Mouse (Mus musculus) erythroid progenitor cell, adult 5-6 weeks (primary cell): ENCODE measurements around the gene Emilin1. TPM values are rescaled to one million over a fixed set of nuclear protein-coding genes. Genes with fewer than 3 reads are reported as not detected.

Source experiments
- ATAC-seq: replicated peaks from 2 replicates; pipeline ENCODE4 v1.8.0; 2016; ENCODE audit warnings: moderate number of reproducible peaks, mild to moderate bottlenecking, moderate TSS enrichment, inconsistent platforms; ENCODE audit not compliant: poor library complexity, low FRiP score, severe bottlenecking
- total RNA-seq, 2 experiments: library from RNA; stranded (forward) in 1 of 2; stranded (reverse) in 1 of 2; fragments of 150-400 nt in 1 of 2; fragments of 186-747, 209-891 nt in 1 of 2; gene quantifications; 2 replicates each; pipeline versions ENCODE4 v1.2.3 to v1.2.4; 2015 to 2017; ENCODE audit warnings: low replicate concordance in 2 of 2

Gene Emilin1
- total RNA-seq, 2 experiments from 2014 or later = 9.6 to 11.6 TPM

- ATAC-seq = no peak
Observed at GRCm38 (mm10) chr5:30890375-30890774, 22.8 kb upstream of the Emilin1 start.

GRCm38 (mm10) chr5:30901860-30902259 is 11.3 kb upstream of the Emilin1 start:
- ATAC-seq = no peak

- peak; percentile 90 for ATAC-seq
Observed at GRCm38 (mm10) chr5:30907413-30908059, 5.7 kb upstream of the Emilin1 start, which contains the start of gene Ost4. Gene Ost4, minus strand, starts transcription at chr5:30907788.

- no peak for ATAC-seq
Observed at GRCm38 (mm10) chr5:30908426-30909299, 4.5 kb upstream of the Emilin1 start.

DNA sequence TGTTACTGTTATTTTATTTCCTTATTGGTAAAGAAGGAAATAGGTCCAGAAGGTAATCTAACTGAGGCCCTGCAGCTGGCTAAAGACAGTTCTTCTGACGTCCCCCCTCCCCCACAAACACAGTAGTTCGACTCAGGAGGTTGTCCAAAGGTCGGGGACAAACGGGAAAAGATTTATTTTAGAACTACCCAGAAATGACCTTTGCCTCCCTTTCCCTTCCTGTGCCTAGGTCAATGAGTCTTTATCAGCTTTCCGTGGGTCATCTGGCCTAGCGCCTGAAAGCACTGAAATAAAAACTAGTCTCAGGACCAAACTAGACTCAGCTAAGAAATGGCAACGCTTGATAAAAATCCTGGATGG is 3.9 kb upstream of the Emilin1 start:
- no peak for ATAC-seq

DNA sequence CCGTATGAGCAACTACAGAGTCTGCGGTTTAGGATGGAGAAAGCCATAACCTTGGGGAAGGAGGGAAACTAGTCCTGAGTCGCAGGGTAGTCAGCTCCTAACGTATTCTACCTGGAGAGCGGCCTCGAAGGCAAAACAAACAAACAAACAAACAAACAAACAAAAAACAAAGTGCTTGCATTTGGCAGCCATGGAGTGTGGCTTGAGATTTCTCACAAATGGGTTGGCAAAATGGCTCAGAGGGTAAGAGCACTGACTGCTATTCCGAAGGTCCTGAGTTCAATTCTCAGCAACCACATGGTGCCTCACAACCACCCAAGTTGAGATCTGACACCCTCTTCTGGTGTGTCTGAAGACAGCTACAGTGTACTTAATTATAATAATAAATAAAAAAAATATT is 3.3 kb upstream of the Emilin1 start:
- no peak for ATAC-seq

GRCm38 (mm10) chr5:30910481-30910880 is 2.7 kb upstream of the Emilin1 start:
- ATAC-seq = no peak

GRCm38 (mm10) chr5:30912156-30912555 is 1.0 kb upstream of the Emilin1 start:
- no peak for ATAC-seq

DNA sequence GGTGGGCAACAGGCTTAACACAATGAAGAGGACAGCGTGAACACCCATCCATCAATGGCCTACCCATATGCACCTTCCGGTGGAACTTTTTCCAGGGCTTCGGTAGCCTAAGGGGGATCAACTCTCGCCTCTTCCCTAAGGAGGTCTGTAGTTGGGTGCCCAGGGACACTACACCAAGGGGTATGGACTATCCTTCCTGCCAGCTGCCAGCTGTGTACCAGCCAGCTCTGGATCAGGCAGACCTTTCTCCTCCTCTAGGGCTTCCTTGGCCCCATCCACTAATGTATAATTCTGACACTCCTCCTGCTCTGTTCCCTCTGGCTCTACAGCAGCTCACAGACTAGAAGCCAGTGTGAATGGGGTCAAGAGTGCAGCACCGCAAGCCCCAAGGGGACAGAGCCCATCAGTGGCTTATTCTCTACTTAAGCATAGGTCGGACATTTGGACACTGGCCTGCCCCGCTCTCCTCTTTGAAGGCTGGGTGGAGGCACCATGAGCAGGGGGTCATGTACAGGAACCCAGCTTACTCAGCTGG is 966 bp downstream of the Emilin1 start:
- no peak for ATAC-seq

DNA sequence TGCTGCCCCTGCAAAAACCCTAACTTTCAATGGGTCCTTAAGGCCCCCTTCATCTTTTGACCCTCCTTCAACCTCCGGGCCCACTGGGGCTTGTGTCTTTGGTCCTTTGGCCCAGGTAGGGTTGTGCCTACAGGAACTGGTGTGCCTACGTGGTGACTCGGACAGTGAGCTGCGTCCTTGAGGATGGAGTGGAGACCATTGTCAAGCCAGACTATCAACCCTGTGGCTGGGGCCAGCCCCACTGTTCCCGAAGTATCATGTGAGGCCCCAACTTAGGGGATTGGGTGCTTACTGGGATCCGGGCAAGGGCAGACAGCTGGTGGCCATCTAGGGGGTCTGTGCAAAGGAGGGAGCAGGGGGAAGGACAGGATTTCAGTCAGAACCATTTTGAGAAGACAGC is 1.6 kb downstream of the Emilin1 start:
- no peak for ATAC-seq

- no peak for ATAC-seq
Observed at GRCm38 (mm10) chr5:30915456-30915855, 2.3 kb downstream of the Emilin1 start.

DNA sequence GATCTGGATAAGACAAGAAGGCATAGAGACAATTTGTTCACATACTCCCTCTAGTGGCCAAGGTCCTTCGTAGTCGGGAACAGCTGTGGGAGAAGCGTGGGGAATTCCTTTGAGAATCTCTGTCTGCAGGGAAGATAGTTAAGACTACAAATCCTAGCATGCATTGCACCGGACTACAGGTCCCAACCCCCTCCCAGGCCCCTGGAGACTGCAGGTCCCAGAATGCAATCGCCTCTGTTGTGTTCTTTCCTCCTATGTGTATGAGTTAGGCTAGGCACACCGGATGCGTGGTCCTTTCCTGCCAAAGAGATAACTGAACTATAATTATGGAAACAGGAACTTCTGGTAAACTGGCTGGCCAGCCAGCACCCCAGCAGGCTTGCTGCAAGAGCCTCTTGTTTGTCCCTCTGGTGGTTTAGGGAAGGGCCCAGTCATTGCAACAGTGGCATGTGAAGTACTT is 2.8 kb downstream of the Emilin1 start:
- peak; percentile 60 for ATAC-seq

DNA sequence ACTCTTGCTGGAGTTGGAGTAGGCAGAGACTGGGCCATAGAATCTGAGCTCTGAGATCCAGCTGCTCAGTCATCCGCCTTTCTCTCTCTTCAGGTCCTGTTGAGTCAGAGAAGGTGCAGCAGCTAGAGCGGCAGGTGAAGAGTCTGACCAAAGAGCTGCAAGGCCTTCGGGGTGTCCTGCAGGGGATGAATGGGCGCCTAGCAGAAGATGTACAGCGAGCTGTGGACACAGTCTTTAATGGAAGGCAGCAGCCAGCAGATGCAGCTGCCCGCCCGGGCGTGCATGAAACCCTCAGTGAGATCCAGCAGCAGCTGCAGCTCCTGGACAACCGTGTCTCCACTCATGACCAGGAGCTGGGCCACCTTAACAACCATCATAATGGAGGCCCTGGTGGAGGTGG is 3.6 kb downstream of the Emilin1 start:
- no peak for ATAC-seq

GRCm38 (mm10) chr5:30917348-30917747 is 4.1 kb downstream of the Emilin1 start:
- ATAC-seq = no peak

- ATAC-seq = no peak
Observed at GRCm38 (mm10) chr5:30917891-30918670, 4.9 kb downstream of the Emilin1 start.

DNA sequence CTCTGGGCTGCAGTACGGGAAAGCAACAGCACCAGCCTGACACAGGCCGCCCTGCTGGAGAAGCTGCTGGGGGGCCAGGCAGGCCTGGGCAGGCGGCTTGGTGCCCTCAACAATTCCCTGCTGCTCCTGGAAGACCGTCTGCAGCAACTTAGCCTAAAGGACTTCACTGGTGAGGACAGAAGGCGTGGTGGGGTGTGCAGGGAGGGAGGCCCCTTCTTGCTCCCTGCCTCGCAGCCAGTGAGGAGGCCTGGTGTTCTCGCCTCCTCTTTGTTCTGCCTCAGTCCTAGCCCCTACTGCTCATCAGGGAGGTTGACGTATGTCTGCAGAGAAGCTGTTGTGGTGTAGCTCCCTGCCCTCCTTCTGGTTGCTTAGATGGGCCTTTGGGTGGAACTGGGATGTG is 5.5 kb downstream of the Emilin1 start:
- ATAC-seq = no peak

- ATAC-seq = no peak
Observed at GRCm38 (mm10) chr5:30919831-30920614, 6.8 kb downstream of the Emilin1 start.

- no peak for ATAC-seq
Observed at GRCm38 (mm10) chr5:30920621-30921020, 7.4 kb downstream of the Emilin1 start.

GRCm38 (mm10) chr5:30921256-30922033 is 8.2 kb downstream of the Emilin1 start, which contains the start of gene Khk:
Gene Khk, plus strand, starts transcription at chr5:30921431.
- peak; percentile 86 for ATAC-seq
